Mouse (Mus musculus): Measurements from ENCODE around the gene Slc44a4.
"Not testable (repeated sequence)": the region's sequence is repeated elsewhere in the genome, so short reads cannot be mapped to it uniquely, and the experiment has no call there.

DNA sequence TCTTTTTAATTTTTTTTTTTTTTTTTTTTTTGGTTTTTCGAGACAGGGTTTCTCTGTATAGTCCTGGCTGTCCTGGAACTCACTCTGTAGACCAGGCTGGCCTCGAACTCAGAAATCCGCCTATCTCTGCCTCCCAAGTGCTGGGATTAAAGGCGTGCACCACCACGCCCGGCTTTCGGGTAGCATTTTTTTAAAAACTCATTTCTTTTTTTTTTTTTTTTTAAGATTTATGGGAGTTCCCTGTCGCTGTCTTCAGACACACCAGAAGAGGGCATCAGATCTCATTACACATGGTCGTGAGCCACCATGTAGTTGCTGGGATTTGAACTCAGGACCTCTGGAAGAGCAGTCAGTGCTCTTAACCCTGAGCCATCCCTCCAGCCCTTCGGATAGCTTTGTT, 12.3 kb upstream of the Slc44a4 start:
- TF ChIP-seq POLR2A (IDR thresholded peaks at IDR 0.05; ENCODE audit: insufficient read depth, low read depth, low read length); CTCF (IDR thresholded peaks at IDR 0.05): not testable (repeated sequence)

All from heart, adult 2 months (tissue).